Mouse (Mus musculus) retina, postnatal 7 days (tissue): Measurements from ENCODE around the gene Plpp3.

ENCODE experiments used
- DNase-seq: peaks from one replicate; pipeline ENCODE4 v3.0.0-alpha.2; 2012; ENCODE audit warnings: low read depth, low spot score

Gene Plpp3

DNA sequence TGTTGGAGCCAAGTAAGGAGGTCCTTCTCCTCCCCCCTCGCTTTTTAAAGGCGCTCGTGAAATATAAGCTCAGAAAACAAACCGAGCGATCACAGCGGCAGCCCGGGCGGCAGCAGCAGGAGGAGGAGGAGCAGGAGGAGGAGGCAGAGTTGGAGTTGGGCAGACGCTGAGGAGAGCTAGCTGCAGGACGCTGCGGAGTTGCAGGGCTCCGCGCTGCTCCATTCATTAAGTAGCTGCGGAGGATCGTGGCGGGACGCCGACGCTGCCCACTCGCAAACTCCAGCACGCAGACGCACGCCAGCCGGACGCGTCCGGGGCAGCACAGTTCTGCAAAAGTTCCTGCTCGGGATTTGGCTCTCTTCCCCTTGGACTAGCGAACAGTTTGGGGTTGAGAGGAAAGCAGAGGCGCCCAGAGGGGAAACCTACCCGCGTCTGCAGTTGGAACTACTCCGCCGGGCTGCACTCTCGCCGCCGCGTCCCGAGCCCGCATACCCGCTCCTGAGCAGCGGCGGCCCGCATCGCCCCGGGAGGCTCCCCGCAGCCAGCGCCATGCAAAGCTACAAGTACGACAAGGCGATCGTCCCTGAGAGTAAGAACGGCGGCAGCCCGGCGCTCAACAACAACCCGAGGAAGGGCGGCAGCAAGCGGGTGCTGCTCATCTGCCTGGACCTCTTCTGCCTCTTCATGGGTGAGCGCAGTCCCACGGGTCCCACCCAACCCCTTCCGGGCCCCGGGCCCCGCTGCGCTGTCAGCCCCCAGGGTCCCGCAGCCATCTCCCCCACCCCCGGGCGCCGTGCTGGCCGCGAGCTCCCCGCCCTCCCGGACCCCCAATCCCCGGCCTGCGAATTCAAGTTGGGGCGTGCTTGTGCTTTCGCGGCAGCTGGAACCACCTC is at the start of gene Plpp3:
Plpp3 (plus strand) TSS at position 72 of the 893 bp plus-strand sequence.
- peak; percentile 35 for DNase-seq

DNA sequence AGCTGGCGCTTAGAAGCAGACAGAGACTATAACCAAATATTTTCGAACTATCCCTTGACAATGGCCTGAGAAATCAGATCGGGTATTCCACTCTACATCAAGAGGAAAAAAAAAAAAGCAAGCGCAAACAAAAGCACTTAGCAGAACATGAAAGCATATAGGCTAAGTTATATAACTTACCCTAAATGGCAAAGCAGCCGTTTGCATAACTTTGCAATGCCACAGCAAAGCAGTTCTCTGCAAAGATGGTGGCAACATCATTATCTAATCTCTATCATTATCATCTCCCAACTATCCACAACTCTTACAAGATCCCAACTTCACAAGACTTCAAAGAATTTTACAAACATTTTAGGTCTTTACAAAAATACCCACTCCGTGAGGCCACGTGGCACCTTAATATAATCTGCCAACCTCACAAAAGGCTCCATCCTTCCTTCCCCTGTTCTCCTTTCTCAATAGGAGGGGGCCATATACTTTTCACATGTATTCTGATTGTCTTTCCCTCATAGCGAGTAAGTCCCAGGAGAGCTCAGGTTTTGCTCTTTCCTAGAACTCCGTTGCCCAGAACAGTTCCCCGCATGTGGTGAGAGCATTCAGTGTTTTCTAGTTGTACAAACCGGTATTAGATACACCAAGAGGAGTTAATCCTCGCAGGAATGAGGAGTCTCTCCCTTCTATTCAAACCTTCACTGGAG is 49.1 kb upstream of the Plpp3 start:
- no peak for DNase-seq

DNA sequence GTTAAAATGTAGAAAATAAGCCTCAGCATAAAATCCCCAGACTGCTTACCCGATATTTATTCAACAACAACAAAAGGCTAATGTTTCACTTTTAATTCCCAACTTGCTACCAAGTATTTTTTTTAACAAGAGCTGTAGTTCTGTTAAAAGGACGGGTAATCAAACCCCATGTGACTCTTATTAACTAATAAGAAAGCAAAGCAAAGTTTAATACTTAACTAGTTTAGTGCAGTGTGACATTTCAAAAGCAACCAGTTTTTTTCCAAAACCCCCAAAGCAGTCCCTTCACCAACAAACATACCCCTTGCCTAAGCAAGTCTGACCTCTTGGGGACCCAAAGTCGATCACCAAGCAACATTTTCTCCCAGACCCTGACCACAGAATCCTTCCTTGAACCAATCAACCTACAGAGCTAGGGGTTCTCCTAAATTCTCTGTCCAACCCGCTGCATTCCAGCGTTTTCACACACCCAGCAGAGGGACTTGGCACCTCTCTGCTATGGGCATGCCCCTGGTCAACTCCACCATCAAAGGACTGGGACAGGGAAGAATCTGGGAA is 48.4 kb upstream of the Plpp3 start:
- DNase-seq: no peak

DNA sequence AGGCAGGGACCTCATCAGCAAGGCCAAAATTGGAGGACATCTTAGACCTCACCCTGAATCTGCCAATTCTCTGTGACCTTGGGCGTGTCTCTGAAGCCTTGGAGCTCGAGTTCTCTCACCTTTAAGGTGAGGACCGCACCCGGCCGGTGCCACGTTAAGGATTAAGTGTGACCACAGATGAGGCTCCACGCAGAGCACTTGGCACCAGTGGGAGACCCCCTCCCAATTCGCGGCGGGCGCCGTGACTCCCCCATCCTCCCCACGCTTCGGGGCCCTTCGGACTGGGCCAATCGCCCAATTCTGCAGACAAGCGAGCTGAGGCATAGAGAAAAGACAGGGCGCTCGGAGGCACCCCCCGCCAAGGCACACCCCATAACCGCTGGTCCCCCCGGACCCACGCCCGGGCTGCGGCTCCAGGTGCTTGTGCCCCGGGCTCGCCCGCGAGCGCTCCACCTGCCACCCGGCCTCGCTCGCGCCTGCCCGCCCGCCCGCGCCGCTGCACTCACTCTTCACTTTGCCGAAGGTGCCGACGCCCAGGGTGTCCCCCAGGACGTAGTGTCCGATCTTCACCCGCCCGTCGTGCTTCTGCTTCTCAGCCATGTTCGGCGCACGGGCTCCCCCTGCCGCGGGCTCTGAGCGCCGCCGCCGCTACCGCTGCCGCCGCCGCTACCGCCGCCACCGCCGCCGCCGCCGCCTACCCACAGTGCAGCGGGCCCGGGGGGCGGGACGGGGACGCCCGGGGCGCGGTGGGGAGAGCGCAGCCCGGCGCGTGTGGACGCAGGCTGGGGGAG is 47.8 kb upstream of the Plpp3 start, which contains the start of gene Prkaa2:
Prkaa2 (minus strand) TSS at position 692 of the 791 bp plus-strand sequence.
- DNase-seq: peak; percentile 60

GRCm38 (mm10) chr4:105109990-105110683 is 47.0 kb upstream of the Plpp3 start:
- no peak for DNase-seq

GRCm38 (mm10) chr4:105110684-105111035 is 46.5 kb upstream of the Plpp3 start:
- DNase-seq: no peak

DNA sequence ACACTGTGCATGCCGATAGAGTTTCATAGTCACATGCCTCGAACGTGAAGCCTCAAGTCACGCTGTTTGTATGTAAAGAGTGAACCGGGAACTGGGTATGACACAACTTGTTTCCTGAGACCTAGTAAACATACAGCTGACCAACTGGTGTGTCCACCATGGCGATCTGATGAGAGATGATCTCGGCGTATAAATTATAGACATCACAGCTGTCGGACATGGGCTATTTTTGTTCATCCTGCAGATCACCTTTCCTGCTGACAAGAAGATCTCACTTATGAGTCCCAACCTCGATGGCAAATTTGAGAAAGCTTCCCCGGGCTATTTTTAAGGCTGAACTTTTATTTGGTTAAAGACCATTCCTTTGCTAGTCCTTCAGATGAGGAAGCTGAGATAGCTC is 45.4 kb upstream of the Plpp3 start:
- no peak for DNase-seq

GRCm38 (mm10) chr4:105113042-105113441 is 44.1 kb upstream of the Plpp3 start:
- no peak for DNase-seq

- DNase-seq: no peak
Measured at GRCm38 (mm10) chr4:105113468-105113867, 43.7 kb upstream of the Plpp3 start.

- DNase-seq: no peak
Measured at GRCm38 (mm10) chr4:105121081-105121480, 36.1 kb upstream of the Plpp3 start.

DNA sequence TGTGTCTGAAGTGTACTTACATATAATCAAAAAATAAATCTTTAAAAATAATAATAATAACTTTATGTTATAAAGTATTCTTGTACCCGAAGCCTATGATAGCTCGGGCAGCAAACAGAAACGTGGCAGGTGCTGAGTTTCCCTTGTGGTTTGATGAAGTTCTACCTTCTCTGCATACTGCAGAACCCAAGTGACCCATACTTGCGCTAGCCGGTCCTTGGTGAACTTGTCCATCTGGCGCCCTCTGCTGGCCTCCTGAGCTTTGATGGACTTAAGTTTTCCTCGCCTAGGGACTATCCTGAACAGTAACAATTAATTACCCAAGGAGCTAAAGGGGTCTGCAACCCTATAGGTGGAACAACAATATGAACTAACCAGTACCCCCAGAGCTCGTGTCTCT is 34.7 kb upstream of the Plpp3 start:
- peak; percentile 51 for DNase-seq

DNA sequence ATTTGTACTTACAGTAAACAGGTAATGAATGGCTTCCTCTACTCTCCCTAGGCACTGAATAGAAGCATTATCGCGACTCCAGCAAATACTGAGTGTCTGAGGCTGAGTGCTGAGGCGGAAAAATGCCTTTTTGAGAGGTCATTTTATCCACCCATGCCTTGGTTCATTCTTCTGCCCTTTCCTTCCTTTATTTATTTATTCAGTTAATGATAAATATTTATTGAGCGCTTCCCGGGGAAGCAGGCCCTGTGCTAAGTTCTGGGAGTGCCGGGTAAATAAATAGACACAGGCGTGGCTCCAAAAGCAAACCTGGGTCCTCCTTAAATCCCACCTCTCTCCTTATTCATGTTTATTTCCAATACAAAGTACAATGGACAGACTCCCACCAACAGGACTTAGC is 27.9 kb upstream of the Plpp3 start:
- no peak for DNase-seq

- no peak for DNase-seq
Measured at GRCm38 (mm10) chr4:105131756-105132314, 25.3 kb upstream of the Plpp3 start.

DNA sequence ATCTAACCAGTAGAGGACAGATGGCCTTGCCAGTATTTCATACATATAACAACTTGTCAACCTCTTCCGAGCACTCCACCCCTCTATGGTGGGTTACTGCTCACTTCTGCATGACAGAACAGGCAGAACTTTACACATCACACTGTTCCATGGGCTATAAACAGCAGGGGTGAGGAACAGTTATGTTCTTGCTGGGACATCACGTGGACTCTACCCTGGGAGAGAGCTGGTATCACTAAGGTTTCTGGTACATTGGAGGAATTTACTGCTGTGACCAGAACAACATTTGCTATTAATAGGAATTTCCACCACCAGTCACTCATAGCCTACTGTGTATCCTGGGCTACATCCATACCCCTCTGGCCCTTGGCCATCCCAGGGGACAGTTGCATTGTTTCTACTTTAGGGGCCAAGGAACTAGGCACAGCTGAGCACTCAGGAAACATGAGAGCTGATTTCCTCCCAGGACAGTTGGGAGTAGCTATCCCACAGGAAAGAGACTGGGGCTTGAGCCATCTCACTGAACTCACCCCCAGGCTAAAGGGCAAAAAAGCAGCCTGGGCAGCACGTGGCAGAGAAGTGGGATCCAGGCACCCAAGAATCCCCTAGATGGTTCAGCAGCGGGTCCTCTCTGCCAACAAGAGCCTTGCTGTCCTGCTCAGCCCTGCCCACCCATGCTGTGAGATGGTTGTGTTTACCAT is 23.6 kb upstream of the Plpp3 start:
- no peak for DNase-seq

DNA sequence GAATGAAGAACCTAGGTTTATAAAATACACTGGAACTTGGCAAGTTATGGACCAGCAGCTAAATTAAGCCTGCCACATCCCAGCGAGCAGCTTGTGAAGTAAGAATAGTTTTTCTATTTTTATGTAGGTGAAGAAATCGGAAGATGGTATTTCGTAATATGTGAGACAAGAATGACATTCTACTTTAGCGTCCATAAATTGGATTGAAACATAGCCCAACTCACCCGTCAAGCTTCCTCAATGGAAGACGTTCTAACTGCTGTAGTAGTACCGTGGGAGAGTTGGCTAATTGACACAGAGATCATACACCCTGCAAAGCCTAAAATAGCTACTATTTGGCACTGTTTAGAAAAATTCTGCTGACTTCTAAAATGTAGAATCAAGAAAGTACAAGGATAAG is 7.7 kb upstream of the Plpp3 start:
- no peak for DNase-seq

DNA sequence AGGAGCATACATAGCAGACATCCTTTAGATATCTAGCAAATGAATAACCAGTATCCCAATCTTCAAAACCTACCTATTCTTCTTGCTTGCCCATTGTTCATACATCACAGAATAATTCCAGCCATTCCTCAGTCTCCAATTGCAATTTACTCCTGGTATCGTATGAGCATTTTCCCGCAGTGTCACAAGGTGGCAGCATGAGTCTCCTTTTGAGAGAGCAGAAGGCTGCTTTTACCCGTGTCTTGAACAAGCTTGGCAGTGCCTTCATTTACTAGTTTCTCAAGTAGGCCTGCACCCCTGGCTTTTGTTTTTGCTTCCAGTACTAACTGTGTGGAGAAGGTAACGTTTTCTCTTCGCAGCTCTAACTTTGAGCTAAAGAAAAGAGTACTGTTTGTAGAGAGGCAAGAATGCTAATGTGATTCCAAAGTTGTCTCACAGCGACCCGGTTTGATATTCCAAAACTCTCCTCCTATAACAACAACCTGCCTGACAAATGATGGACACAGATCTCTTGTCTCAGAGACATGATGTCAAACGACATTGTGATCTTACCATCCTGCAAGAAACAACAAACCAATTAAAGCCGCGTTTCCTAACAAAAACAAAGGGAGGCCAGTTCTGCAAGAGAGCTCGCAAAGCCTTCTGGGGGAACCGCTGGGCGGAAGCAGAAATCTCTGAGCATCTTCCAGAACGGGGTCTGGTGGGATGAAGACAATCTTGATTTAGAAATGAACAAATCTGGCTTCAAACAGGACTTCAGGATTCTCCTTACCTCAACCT is 5.0 kb upstream of the Plpp3 start:
- peak; percentile 62 for DNase-seq

- DNase-seq: no peak
Measured at GRCm38 (mm10) chr4:105153227-105153626, 3.9 kb upstream of the Plpp3 start.

DNA sequence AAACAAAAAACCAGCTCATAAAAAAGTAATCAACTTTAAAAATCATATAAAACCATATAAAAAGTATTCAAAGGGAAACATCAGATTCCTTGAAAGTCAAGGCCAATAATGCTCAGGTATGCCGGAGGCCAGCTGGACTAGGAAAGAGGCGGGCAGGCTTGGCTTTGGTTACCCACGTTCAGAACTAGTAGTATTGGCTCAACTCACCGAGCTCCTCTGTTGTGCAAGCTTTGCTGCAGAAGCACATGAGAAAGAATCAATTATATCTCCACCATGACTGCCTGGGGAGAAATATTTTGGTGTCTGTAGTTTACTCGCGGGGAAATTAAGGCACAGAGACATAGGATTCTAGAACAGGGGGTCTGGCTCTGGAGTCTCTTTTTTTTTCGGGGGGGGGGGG is 866 bp upstream of the Plpp3 start:
- DNase-seq: no peak

DNA sequence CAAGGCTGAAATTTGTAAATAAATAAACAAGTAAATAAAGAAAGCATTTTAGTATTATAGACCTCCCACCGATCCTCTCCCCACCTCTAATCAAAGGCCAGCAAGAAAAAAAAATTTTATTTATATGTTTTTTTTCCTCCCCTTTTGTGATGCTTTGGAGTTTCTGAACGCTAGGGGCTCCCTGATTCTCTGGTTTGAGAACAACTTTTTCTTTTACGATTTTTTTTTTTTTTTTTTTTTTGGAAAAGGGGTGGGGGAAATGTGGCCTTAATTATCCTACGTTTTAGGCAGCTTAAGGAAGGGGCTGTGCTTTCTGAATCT is 232 bp upstream of the Plpp3 start:
- no peak for DNase-seq

- peak; percentile 51 for DNase-seq
Measured at GRCm38 (mm10) chr4:105158169-105158555, 1.0 kb downstream of the Plpp3 start.
